Mouse (Mus musculus) heart, adult 11 months (tissue): ENCODE measurements around the gene Panx1.

Source experiments
- DNase-seq: peaks from one replicate; pipeline ENCODE4 v3.0.0; 2022

The Panx1 gene

GRCm38 (mm10) chr9:15021156-15021555, 24.1 kb downstream of the Panx1 start:
- no peak for DNase-seq

DNA sequence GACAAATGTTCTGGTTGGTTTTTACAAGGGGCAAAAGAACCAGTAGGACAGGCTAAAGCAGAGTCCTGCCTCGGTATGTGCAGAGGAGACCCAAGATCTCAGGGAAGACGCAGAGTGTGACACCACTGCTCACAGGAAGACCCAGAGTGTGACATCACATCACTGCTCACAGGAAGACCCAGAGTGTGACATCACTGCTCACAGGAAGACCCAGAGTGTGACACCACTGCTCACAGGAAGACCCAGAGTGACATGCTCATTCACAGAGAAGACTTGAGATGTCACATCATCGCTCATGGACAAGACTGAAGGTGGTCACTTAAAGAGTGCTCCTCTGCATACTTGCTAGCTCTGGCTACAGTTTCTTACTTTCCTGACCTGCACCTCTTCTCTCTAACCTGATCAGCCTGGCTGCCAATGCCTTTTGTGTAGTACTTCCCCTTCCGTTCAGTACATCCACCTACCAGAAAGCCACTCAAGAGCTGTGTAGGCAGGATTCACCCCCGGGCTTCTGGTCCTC, 24.7 kb downstream of the Panx1 start:
- no peak for DNase-seq

DNA sequence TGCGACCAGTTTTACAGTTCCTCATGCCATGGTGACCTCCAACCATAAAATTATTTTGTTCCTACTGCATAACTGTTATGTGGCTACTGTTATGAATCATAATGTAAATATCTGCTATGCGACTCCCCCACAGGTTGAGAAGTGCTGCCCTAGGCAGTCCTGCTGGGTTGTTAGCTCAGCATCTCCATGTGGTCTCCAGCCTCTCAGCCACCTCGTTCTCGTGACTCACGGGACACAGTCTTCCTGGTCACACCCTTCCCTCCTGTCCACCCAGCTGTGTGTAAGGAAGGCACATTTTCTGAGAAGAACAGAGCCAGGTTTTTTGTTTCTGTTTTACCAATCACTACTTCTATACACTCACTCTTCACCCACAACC, 26.5 kb downstream of the Panx1 start:
- DNase-seq = peak; percentile 88

DNA sequence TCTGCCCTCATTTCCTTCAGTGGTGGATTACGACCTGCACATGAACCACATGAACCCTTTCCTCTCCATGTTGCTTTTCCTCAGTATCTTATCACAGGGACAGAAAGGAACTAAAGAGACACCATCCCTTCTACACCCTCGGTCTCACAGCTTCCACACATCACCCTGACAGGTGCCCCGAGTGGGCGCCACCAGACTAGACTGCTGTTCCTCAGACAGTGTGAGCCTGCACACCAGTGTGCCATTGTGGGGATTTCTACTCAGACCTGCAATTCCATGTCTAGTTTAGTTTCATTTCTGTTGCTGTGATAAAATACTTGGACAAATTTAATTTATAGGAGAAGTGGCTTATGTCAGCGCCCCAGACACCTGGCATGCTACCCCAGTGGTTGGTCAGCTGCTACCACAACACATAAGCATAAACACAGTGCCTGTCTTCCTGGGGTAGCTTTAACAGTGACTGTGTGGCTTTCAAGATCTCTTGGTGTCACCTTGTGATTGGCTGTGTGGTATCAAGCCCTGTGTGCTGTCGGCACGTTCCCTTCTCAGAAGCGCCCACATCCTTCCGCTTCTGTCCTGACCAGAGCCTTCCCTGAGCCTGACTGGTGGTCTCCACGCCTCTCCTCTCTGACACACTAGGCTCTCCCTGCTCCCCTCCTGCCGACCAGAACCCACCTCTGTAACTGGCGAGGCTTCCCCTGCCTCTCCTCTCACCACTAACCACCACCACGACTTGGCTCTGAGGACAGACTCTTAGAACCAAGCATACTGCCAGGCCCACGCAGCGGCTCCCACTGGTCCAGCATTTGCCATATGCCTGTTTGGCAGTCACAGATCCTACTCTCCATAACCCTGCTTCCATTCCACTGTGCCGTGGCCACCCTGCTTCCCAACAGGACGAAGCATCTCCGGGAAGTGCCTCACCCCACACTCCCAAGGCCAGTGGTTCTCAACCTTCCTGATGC, 27.2 kb downstream of the Panx1 start:
- DNase-seq = no peak

DNA sequence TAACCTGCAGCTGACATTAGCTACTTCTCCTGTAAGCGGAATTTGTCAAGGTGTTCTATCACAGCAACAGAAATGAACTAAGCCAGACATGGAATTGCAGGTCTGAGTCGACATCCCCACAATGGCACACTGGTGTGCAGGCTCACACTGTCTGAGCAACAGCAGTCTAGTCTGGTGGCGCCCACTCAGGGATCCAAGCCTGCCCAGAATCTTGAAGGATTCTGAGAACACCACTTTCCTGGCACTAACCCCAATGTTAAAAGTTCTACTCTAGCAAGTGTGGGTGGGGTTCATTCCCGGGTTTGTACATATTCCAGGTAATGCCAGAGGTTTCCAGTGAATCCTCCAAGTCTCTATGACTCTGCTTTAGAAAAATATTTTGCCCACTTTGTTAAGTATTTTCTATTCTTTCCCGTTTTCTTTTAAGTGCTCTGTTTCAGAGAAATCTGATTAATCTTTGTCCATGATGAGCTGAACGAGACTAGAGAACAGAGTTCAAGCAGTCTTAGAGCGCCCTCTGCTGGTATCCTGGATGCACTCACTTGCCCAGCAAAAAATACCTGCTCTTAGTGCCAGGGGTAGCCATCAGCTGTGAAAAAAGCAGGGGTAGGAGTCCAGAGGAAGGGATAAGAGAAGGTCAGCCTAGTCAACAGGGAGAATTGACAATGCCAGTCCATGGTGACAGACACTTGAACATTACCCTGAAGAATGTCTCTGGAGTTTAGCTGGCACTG, 29.9 kb downstream of the Panx1 start:
- no peak for DNase-seq

GRCm38 (mm10) chr9:15007566-15007965, 37.7 kb downstream of the Panx1 start:
- DNase-seq = no peak

DNA sequence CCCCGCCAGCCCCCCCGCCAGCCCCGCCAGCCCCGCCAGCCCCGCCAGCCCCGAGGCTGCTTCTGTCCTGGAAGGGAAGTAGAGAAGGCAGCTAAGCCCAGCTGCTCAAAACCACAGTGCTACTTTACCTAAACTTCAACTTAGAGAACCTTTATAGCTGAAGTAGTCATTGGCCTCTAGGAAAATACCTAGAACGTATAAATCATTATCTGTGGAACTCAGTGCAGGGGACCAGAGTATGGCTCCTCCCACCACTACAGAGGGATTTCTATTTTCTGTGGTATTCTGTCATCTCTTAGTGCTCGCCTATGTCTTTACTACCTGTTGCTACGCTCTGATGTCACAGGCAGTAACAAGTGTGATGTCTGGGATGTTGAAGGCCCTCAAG, 41.0 kb downstream of the Panx1 start:
- DNase-seq = no peak

DNA sequence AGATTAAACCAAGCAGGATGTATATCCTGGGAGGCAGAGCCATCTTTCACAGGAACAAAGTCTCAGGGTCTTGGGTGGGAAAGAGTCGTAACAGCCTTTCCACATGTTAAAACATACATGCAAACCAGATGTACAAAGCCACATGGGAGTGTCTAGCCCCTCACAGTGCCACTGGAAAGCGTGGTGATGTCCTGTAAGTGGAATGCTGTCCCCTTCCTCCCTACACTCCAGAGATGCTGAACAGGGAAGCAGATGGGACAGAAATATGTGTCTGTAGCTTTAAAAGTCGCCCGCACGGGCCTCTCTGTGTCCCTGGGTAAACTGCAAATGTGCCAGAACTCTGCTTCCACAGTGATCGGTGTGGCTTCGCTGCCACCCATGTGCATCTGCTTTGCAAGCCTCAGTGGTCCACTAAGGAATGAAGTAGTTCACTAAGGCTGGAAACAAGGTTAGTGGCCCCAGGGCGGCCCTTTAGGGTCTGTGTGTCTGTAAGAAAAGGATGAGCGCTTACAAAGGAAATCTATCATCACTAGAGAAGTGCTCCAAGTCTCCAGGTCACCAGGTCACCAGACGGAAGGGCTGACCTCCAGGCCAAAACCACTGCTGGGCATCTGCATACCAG, 41.5 kb downstream of the Panx1 start:
- no peak for DNase-seq

DNA sequence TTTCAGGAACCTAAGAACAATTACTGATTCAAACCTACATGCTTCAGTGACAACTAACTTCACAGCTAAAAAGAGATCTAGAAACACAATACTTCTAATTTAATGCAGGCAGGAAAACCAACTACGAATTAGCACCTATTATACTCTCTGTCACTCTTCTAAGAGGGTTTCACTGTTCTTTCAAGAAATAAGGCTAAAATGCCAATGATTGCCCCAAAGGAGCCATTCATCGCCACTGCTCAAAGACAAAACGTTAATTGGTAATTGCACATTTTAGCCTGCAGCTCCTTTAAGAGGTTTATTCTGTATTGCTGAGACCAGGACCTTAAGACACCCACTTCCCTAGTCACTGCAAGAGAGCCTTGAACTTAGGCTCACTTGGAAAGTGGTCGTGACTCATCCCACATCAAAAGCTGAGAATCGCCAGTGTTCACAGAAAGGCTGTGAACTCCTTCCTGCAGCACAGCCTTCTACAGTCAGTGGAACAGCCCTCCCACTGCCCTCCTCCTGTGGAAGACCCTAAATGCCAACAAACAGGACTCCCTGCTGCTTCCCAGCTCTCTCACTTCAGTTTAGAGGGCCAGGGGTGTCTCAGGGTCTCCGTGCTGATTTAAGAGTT, 42.2 kb downstream of the Panx1 start:
- DNase-seq = no peak

DNA sequence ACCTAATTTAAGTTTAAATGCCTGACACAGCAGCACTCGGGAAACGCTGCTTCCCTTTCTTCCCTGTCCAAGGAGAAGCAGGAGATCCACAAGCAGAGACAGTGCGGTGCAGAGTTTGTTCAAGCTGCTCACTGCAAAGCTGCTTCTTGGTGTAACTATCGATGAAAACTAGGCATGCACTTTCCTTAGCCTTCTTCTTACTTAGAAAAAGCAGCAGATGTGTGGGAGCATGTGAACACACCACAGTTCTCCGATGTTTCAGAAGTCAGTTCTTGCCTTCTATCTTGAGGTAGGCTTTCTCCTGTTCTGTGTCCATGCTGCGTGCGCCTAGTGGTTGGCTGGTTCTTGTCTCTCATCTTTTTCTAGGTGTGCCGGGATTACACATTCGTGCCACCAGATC, 46.5 kb downstream of the Panx1 start:
- DNase-seq = peak; percentile 65

GRCm38 (mm10) chr9:14997271-14998055, 47.8 kb downstream of the Panx1 start:
- DNase-seq = peak; percentile 78

DNA sequence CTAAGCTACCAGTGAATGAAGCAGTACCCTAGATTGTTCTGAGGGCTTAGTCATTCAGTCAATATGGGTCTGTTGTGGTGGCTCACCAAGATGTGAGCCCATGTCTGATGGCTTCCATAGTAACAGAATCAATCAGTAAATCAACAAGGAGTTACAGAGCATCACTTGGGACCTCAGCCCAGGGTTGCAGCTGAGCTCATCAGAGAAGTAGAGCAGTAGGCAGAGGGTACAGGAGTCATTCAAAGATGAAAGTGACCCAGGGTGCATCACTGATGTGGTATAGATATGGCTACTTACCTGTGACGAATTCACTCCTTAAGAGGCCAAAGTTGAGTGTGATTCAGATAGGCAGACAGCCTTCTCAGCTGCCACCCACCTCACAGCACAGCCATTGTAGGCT, 49.8 kb downstream of the Panx1 start:
- peak; percentile 23 for DNase-seq

DNA sequence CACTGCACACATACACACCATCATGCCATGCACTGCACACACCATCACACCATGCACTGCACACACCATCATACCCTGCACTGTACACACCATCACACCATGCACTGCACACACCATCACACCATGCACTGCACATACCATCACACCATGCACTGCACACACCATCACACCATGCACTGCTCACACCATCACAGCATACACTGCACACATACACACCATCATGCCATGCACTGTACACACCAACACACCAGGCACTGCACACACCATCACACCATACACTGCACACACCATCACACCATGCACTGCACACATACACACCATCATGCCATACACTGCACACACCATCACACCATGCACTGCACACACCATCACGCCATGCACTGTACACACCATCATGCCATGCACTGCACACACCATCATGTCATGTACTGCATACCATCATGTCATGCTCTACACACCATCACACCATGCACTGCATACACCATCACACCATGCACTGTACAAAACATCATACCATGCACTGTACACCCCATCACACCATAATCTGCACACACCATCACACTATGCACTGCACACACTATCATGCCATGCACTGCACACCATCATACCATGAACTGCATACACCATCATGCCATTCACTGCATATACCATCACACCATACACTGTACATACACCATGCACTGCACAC, 56.5 kb downstream of the Panx1 start:
- DNase-seq = peak; percentile 60

- DNase-seq = peak; percentile 55
These were observed 62.1 kb downstream of the Panx1 start for GRCm38 (mm10) chr9:14983141-14983540.

- DNase-seq = no peak
These were observed 62.6 kb downstream of the Panx1 start for GRCm38 (mm10) chr9:14982683-14983082.

DNA sequence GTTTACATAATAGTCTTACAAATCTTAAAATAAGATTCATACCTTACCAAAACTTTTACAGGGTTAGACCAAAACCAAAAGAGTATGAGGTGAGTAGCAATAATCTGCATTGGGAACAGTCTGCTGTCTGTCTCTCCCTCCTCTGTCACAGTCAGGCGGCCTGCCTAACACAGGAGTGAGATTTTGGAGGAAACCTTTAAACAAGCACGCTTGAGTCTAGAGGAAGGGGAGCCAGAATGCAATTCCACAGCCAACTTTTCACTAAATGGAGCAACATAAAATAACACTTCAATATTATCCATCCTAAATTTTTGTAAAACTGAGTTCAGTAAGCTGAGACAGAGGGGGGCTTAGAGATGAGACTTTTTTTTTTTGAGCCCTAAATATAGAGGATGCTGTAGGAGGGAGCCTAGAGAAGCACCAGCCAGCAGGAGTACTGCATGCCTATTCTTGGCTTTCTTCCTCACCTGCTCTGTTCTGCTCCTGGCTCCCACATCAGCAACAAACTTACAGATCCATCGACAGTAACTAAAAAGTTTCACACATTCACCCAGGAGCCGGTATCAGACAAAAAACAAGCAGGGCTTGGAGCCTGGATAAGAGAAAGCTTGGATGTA, 63.6 kb downstream of the Panx1 start:
- peak; percentile 21 for DNase-seq

- peak; percentile 35 for DNase-seq
These were observed 70.7 kb downstream of the Panx1 start for GRCm38 (mm10) chr9:14974251-14975232.

GRCm38 (mm10) chr9:14973762-14974161, 71.5 kb downstream of the Panx1 start:
- DNase-seq = peak; percentile 7

DNA sequence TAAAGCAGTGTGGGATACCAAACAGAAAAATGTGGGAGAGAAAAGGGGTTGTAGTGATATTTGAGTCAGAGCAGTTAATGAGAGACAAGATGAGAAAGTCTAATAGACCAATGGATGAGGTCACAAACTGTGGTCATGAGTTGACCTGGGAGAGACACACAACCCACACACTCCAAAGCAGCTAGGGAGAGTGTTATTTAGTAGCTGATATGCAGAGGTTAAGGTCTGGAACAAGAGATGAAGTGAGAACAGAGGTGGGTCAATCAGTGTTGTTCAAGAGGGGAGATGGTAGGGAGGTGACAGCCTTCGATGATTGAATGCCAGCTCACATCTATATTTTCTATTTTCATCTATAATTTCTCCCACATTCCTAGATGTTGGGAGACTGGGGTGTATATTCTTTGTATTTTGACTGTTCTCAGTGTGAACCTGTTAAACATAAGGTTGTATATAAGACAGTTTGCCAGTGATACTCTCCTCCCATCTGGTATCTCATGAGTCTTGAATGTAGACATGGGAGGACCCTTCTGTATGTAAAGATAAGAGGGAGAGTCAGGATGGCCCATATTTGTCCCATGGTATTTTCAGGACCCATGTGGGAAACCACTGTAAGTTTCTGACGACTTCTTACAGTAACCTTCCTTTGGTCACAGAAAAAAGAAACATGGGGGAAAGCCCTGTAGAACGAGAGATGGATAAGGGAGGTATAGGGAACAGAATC, 74.3 kb downstream of the Panx1 start:
- no peak for DNase-seq
